Mouse (Mus musculus): ENCODE results near the gene Adk.

DNA sequence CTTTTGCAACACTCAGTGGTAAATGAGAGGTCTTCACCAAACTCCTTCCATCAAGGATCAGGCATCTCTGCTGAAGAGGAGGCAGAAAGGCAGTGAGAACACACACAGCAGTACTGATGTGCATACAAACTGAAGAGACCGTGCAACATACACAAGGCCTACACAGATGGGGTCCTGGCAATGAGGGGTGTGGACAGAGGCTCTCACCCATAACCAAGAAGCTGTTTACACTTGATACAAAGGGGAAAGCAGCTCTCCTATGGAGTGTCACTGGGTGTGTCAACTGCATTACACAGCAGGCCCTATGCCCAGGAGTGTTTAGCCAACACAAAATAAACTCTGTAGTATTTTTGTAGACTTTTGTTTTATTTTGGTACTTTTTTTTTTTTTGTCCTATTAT is 59.1 kb downstream of the Adk start:
- TF ChIP-seq GATA1 (IDR thresholded peaks at IDR 0.05; ENCODE audit: low read length) (no peak), TAL1 (IDR thresholded peaks at IDR 0.05; ENCODE audit: low read length) (no peak)

All from erythroblast, embryonic 14.5 days (primary cell).